Mouse (Mus musculus): ENCODE data around the gene Hnf1b. TPM values are rescaled to one million over a fixed set of nuclear protein-coding genes. Genes with fewer than 3 reads are reported as not detected.

Gene Hnf1b
- total and polyA plus RNA-seq, 3 experiments, result 0.11 to 3.0 (median 0.42) TPM

- Histone ChIP-seq H3K4me2 (ENCODE audit: insufficient read depth, low read depth, poor library complexity, severe bottlenecking) (no peak overlapping the region), H3K4me3 (replicated peaks in 1 of 3; ENCODE audit: low read depth in 2 of 3, low read length in 2 of 3, poor library complexity in 1 of 3) (no peak overlapping the region), H3K79me2 (replicated peaks; ENCODE audit: control insufficient read depth, extremely low read depth, insufficient read depth, poor library complexity, severe bottlenecking) (no peaks in the 10 kb centered on the region), H3K27ac (ENCODE audit: insufficient read depth, low read depth) (no peak overlapping the region), H3K36me3 (replicated peaks in 1 of 2; ENCODE audit: control insufficient read depth in 1 of 2, insufficient read depth in 1 of 2, low read length in 1 of 2) (peaks cover 0 to 41% of the 10 kb centered on the region in 2 experiments), H3K9ac (ENCODE audit: insufficient read depth, low read depth) (no peak overlapping the region), H3K27me3 (replicated peaks) (no peaks in the 10 kb centered on the region), H3K4me1 (ENCODE audit: control insufficient read depth in 1 of 2, insufficient read depth in 2 of 2) (peaks cover 0 to 8% of the 10 kb centered on the region in 2 experiments; a peak in 2 of 4 replicates), H3K9me3 (replicated peaks; ENCODE audit: low read length) (no peaks in the 10 kb centered on the region)
- in situ Hi-C loops (cut with MboI; ENCODE audit: low pct_ligation_motif_present, low pct_unique_long_range_greater_than_20kb, low sequenced_read_pairs), result no loop called here
- TF ChIP-seq SMC3 (IDR thresholded peaks at IDR 0.05; ENCODE audit: low read depth, low read length) (no peak), E2F4 (IDR thresholded peaks at IDR 0.05; ENCODE audit: insufficient replicate concordance, low read depth, low read length) (no peak), ETS1 (conservative IDR thresholded peaks at IDR 0.05; ENCODE audit: low read depth, low read length) (no peak), KAT2A (IDR thresholded peaks at IDR 0.05; ENCODE audit: insufficient replicate concordance, low read length) (no peak), NRF1 (IDR thresholded peaks at IDR 0.05; ENCODE audit: low read depth, low read length) (no peak), MXI1 (IDR thresholded peaks at IDR 0.05; ENCODE audit: low read depth, low read length) (no peak), TCF12 (IDR thresholded peaks at IDR 0.05; ENCODE audit: low read depth, low read length) (no peak)
- dilution Hi-C loops (cut with MboI; ENCODE audit: extremely low pct_ligation_motif_present, extremely low pct_unique_long_range_greater_than_20kb, low sequenced_read_pairs), result no loop called here
- DNase-seq (ENCODE audit: extremely low read depth), result no peak
Measured at GRCm38 (mm10) chr11:83891366-83891765, 41.5 kb downstream of the Hnf1b start.

DNA sequence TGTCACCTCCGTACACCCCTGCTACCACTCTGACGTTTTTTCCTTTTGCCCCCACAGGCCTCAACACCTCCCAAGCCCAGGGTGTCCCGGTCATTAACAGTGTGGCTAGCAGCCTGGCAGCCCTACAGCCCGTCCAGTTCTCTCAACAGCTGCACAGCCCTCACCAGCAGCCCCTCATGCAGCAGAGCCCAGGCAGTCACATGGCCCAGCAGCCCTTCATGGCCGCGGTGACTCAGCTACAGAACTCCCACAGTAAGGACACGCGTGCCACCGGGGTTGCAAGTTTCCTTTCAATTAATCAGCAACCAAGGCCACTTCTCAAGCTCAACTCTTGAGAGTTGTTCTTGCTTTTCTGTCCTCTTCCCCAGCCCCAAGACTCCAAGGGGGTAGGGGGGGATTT is 43.5 kb downstream of the Hnf1b start:
- dilution Hi-C loops (cut with MboI; ENCODE audit: extremely low pct_ligation_motif_present, extremely low pct_unique_long_range_greater_than_20kb, low sequenced_read_pairs) (no loop called here), in situ Hi-C loops (cut with MboI; ENCODE audit: low pct_ligation_motif_present, low pct_unique_long_range_greater_than_20kb, low sequenced_read_pairs) (no loop called here)
- Histone ChIP-seq H3K27me3 (replicated peaks) (no peaks in the 10 kb centered on the region), H3K4me2 (ENCODE audit: insufficient read depth, low read depth, poor library complexity, severe bottlenecking) (no peak overlapping the region), H3K27ac (ENCODE audit: insufficient read depth, low read depth) (no peak overlapping the region), H3K79me2 (replicated peaks; ENCODE audit: control insufficient read depth, extremely low read depth, insufficient read depth, poor library complexity, severe bottlenecking) (no peaks in the 10 kb centered on the region), H3K36me3 (replicated peaks in 1 of 2; ENCODE audit: control insufficient read depth in 1 of 2, insufficient read depth in 1 of 2, low read length in 1 of 2) (peaks cover 0 to 51% of the 10 kb centered on the region in 2 experiments), H3K4me3 (replicated peaks in 1 of 3; ENCODE audit: low read depth in 2 of 3, low read length in 2 of 3, poor library complexity in 1 of 3) (no peak overlapping the region), H3K9ac (ENCODE audit: insufficient read depth, low read depth) (no peak overlapping the region), H3K4me1 (ENCODE audit: control insufficient read depth in 1 of 2, insufficient read depth in 2 of 2) (peaks cover 0 to 3% of the 10 kb centered on the region in 2 experiments; a peak in 1 of 4 replicates), H3K9me3 (replicated peaks; ENCODE audit: low read length) (no peaks in the 10 kb centered on the region)
- TF ChIP-seq HCFC1 (IDR thresholded peaks at IDR 0.05; ENCODE audit: low read depth, low read length), result no peak
- TF ChIP-seq JUND (conservative IDR thresholded peaks at IDR 0.05; ENCODE audit: low read depth, low read length), result no peak
- TF ChIP-seq PAX5 (IDR thresholded peaks at IDR 0.05; ENCODE audit: low read length), result no peak
- no peak for TF ChIP-seq SIN3A (IDR thresholded peaks at IDR 0.05; ENCODE audit: low read length)
- TF ChIP-seq ETS1 (conservative IDR thresholded peaks at IDR 0.05; ENCODE audit: low read depth, low read length), result no peak
- TF ChIP-seq POLR2AphosphoS2 (IDR thresholded peaks at IDR 0.05; ENCODE audit: low read depth, low read length), result no peak
- TF ChIP-seq IRF4 (IDR thresholded peaks at IDR 0.05; ENCODE audit: low read depth, low read length), result no peak
- no peak for TF ChIP-seq ZNF384 (IDR thresholded peaks at IDR 0.05; ENCODE audit: low read depth, low read length)
- no peak for TF ChIP-seq MEF2A (IDR thresholded peaks at IDR 0.05; ENCODE audit: borderline replicate concordance, low read depth, low read length)
- TF ChIP-seq E2F4 (IDR thresholded peaks at IDR 0.05; ENCODE audit: insufficient replicate concordance, low read depth, low read length), result no peak
- TF ChIP-seq MAZ (IDR thresholded peaks at IDR 0.05; ENCODE audit: low read depth, low read length), result no peak
- no peak for TF ChIP-seq NRF1 (IDR thresholded peaks at IDR 0.05; ENCODE audit: low read depth, low read length)
- no peak for TF ChIP-seq MAX (IDR thresholded peaks at IDR 0.05; ENCODE audit: low read length)
- no peak for TF ChIP-seq ZKSCAN1 (IDR thresholded peaks at IDR 0.05; ENCODE audit: borderline replicate concordance, low read depth, low read length)
- no peak for TF ChIP-seq USF1 (IDR thresholded peaks at IDR 0.05; ENCODE audit: low read depth, low read length)
- TF ChIP-seq RAD21 (IDR thresholded peaks at IDR 0.05; ENCODE audit: low read depth, low read length), result no peak
- no peak for TF ChIP-seq GABPA (IDR thresholded peaks at IDR 0.05; ENCODE audit: insufficient replicate concordance, low read depth, low read length)
- no peak for TF ChIP-seq SMC3 (IDR thresholded peaks at IDR 0.05; ENCODE audit: low read depth, low read length)
- TF ChIP-seq MXI1 (IDR thresholded peaks at IDR 0.05; ENCODE audit: low read depth, low read length), result no peak
- TF ChIP-seq RCOR1 (conservative IDR thresholded peaks at IDR 0.05; ENCODE audit: low read depth, low read length), result no peak
- no peak for DNase-seq (ENCODE audit: extremely low read depth)
